Mouse (Mus musculus): ENCODE results near the gene Mrpl18.

- TF ChIP-seq CTCF (IDR thresholded peaks at IDR 0.05; ENCODE audit: extremely low read depth, insufficient read depth, low read length) (no peak), POLR2A (IDR thresholded peaks at IDR 0.05; ENCODE audit: extremely low read depth, insufficient read depth, low read length) (no peak)
Observed at GRCm38 (mm10) chr17:12902291-12902690, 13.9 kb downstream of the Mrpl18 start.
